Mouse (Mus musculus) myocyte (in vitro differentiated cells): ENCODE measurements around the gene Tpk1. TPM values are rescaled to one million over a fixed set of nuclear protein-coding genes. Genes with fewer than 3 reads are reported as not detected.

Experiments used
- H3K27me3 ChIP-seq: one replicate; pipeline ENCODE4 v1.6.1; 2011; ENCODE audit not compliant: control insufficient read depth, insufficient read depth, insufficient read length
- H3K36me3 ChIP-seq: one replicate; pipeline ENCODE4 v1.6.1; 2011; ENCODE audit not compliant: control insufficient read depth, insufficient read depth
- H3K4me2 ChIP-seq: one replicate; pipeline ENCODE4 v1.6.1; 2011; ENCODE audit warnings: low read depth, control low read depth
- H3K4me3 ChIP-seq: one replicate; pipeline ENCODE4 v1.5.1; 2011; ENCODE audit warnings: mild to moderate bottlenecking, control low read depth, moderate library complexity
- H3K79me2 ChIP-seq: one replicate; pipeline ENCODE4 v1.6.1; 2011; ENCODE audit not compliant: control insufficient read depth, insufficient read depth
- H3ac ChIP-seq: one replicate; pipeline ENCODE4 v1.6.1; 2011; ENCODE audit not compliant: control insufficient read depth, insufficient read length
- CEBPB ChIP-seq: IDR thresholded peaks from 2 replicates; pipeline ENCODE4 v1.6.1; 2011; ENCODE audit warnings: mild to moderate bottlenecking, moderate library complexity; ENCODE audit not compliant: poor library complexity, insufficient read depth, severe bottlenecking
- E2F4 ChIP-seq: IDR thresholded peaks from one replicate; pipeline ENCODE4 v1.6.1; 2011; ENCODE audit warnings: mild to moderate bottlenecking, control low read depth, moderate library complexity; ENCODE audit not compliant: insufficient read depth
- MAX ChIP-seq: IDR thresholded peaks from one replicate; pipeline ENCODE4 v1.6.1; 2011; ENCODE audit warnings: low read depth, mild to moderate bottlenecking, control low read depth
- MYOD1 ChIP-seq, 3 experiments: IDR thresholded peaks; one replicate each; pipeline ENCODE4 v1.6.1; 2011; ENCODE audit warnings: control low read depth in 2 of 3, low read depth in 2 of 3, mild to moderate bottlenecking in 2 of 3, moderate library complexity in 1 of 3; ENCODE audit not compliant: insufficient read length in 2 of 3, control insufficient read depth in 1 of 3
- MYOG ChIP-seq, 3 experiments: IDR thresholded peaks; one replicate each; pipeline ENCODE4 v1.6.1; 2011; ENCODE audit warnings: control low read depth in 2 of 3, low read depth in 2 of 3, mild to moderate bottlenecking in 2 of 3; ENCODE audit not compliant: insufficient read length in 2 of 3, control insufficient read depth in 1 of 3, insufficient read depth in 1 of 3
- POLR2A ChIP-seq: IDR thresholded peaks from one replicate; pipeline ENCODE4 v1.6.1; 2011; ENCODE audit warnings: low read depth, mild to moderate bottlenecking, control low read depth, moderate library complexity; ENCODE audit not compliant: insufficient read length
- POLR2AphosphoS2 ChIP-seq: IDR thresholded peaks from one replicate; pipeline ENCODE4 v1.6.1; 2011; ENCODE audit warnings: low read depth, control low read depth; ENCODE audit not compliant: insufficient read length
- REST ChIP-seq: IDR thresholded peaks from one replicate; pipeline ENCODE4 v1.6.1; 2011; ENCODE audit warnings: mild to moderate bottlenecking, control low read depth, moderate library complexity; ENCODE audit not compliant: insufficient read depth, insufficient read length
- SRF ChIP-seq: IDR thresholded peaks from one replicate; pipeline ENCODE4 v1.6.1; 2011; ENCODE audit warnings: low read depth; ENCODE audit not compliant: control insufficient read depth, insufficient read length
- TCF12 ChIP-seq: IDR thresholded peaks from one replicate; pipeline ENCODE4 v1.6.1; 2011; ENCODE audit warnings: mild to moderate bottlenecking, control low read depth; ENCODE audit not compliant: poor library complexity, insufficient read depth, severe bottlenecking
- TCF3 ChIP-seq: IDR thresholded peaks from one replicate; pipeline ENCODE4 v1.6.1; 2011; ENCODE audit warnings: low read depth, control low read depth; ENCODE audit not compliant: insufficient read length
- USF1 ChIP-seq: IDR thresholded peaks from one replicate; pipeline ENCODE4 v1.6.1; 2011; ENCODE audit warnings: low read depth, mild to moderate bottlenecking, control low read depth, moderate library complexity
- polyA plus RNA-seq: library from polyadenylated mRNA; unstranded; fragments of >200 nt; fragmentation: generic; extraction: Trizol; gene quantifications from one replicate; pipeline ENCODE4 v1.2.1, GENCODE M21; 2012; ENCODE audit warnings: missing spikeins

Tpk1 gene
- polyA plus RNA-seq, 1 experiment, result 1.6 TPM

GRCm38 (mm10) chr6:43366952-43367351, 299.1 kb downstream of the Tpk1 start:
- TF ChIP-seq CEBPB (no peak), TCF12 (no peak), MYOD1 (IDR thresholded peaks at IDR 0.05; ENCODE audit: control insufficient read depth in 1 of 3, insufficient read length in 2 of 3, low read depth in 2 of 3) (peak in 1 of 3 experiments; percentile 14), E2F4 (no peak), USF1 (no peak)
- no peaks in the 10 kb centered on the region for H3K79me2 ChIP-seq
- no peak overlapping the region for H3ac ChIP-seq
- H3K27me3 ChIP-seq, result no peaks in the 10 kb centered on the region
- H3K36me3 ChIP-seq, result no peaks in the 10 kb centered on the region
- H3K4me2 ChIP-seq, result no peak overlapping the region
- H3K4me3 ChIP-seq, result no peak overlapping the region

GRCm38 (mm10) chr6:43363917-43364316, 302.2 kb downstream of the Tpk1 start:
- Histone ChIP-seq H3K27me3 (no peaks in the 10 kb centered on the region), H3K4me2 (no peak overlapping the region), H3ac (no peak overlapping the region), H3K79me2 (no peaks in the 10 kb centered on the region), H3K4me3 (no peak overlapping the region), H3K36me3 (no peaks in the 10 kb centered on the region)
- TF ChIP-seq POLR2AphosphoS2, result no peak
- TF ChIP-seq SRF, result no peak
- no peak for TF ChIP-seq USF1
- TF ChIP-seq MYOG (IDR thresholded peaks at IDR 0.05; ENCODE audit: control insufficient read depth in 1 of 3, insufficient read depth in 1 of 3, insufficient read length in 2 of 3, low read depth in 2 of 3), result no peak
- TF ChIP-seq MYOD1 (IDR thresholded peaks at IDR 0.05; ENCODE audit: control insufficient read depth in 1 of 3, insufficient read length in 2 of 3, low read depth in 2 of 3), result peak in 2 of 3 experiments; percentile 44 to 56

GRCm38 (mm10) chr6:43363291-43363820, 302.7 kb downstream of the Tpk1 start:
- no peaks in the 10 kb centered on the region for H3K79me2 ChIP-seq
- no peak overlapping the region for H3K4me2 ChIP-seq
- no peaks in the 10 kb centered on the region for H3K36me3 ChIP-seq
- H3K4me3 ChIP-seq, result no peak overlapping the region
- H3K27me3 ChIP-seq, result no peaks in the 10 kb centered on the region
- no peak overlapping the region for H3ac ChIP-seq
- TF ChIP-seq MAX (no peak), REST (no peak), MYOG (IDR thresholded peaks at IDR 0.05; ENCODE audit: control insufficient read depth in 1 of 3, insufficient read depth in 1 of 3, insufficient read length in 2 of 3, low read depth in 2 of 3) (no peak), POLR2AphosphoS2 (no peak), E2F4 (no peak), TCF3 (no peak), TCF12 (no peak), USF1 (no peak), SRF (no peak), POLR2A (no peak), CEBPB (no peak)

- H3ac ChIP-seq, result no peak overlapping the region
- no peak for TF ChIP-seq USF1
- TF ChIP-seq MYOD1 (IDR thresholded peaks at IDR 0.05; ENCODE audit: control insufficient read depth in 1 of 3, insufficient read length in 2 of 3, low read depth in 2 of 3), result no peak
- TF ChIP-seq POLR2A, result no peak
- TF ChIP-seq CEBPB, result no peak
- no peak for TF ChIP-seq POLR2AphosphoS2
- no peak for TF ChIP-seq TCF3
- TF ChIP-seq MAX, result no peak
- TF ChIP-seq REST, result no peak
- no peaks in the 10 kb centered on the region for H3K79me2 ChIP-seq
- no peaks in the 10 kb centered on the region for H3K36me3 ChIP-seq
- H3K4me2 ChIP-seq, result no peak overlapping the region
- no peaks in the 10 kb centered on the region for H3K27me3 ChIP-seq
- H3K4me3 ChIP-seq, result no peak overlapping the region
Observed at GRCm38 (mm10) chr6:43361248-43361647, 304.8 kb downstream of the Tpk1 start.

GRCm38 (mm10) chr6:43360214-43360613, 305.9 kb downstream of the Tpk1 start:
- H3K27me3 ChIP-seq, result no peaks in the 10 kb centered on the region
- no peak overlapping the region for H3K4me2 ChIP-seq
- TF ChIP-seq USF1 (no peak), MYOG (IDR thresholded peaks at IDR 0.05; ENCODE audit: control insufficient read depth in 1 of 3, insufficient read depth in 1 of 3, insufficient read length in 2 of 3, low read depth in 2 of 3) (no peak), TCF12 (no peak), MAX (no peak), E2F4 (no peak)
- H3K79me2 ChIP-seq, result no peaks in the 10 kb centered on the region
- no peak overlapping the region for H3ac ChIP-seq
- H3K36me3 ChIP-seq, result no peaks in the 10 kb centered on the region
- no peak overlapping the region for H3K4me3 ChIP-seq
